18 mouse cellular contexts compared by ENCODE assay signal in the genomic region with DNA sequence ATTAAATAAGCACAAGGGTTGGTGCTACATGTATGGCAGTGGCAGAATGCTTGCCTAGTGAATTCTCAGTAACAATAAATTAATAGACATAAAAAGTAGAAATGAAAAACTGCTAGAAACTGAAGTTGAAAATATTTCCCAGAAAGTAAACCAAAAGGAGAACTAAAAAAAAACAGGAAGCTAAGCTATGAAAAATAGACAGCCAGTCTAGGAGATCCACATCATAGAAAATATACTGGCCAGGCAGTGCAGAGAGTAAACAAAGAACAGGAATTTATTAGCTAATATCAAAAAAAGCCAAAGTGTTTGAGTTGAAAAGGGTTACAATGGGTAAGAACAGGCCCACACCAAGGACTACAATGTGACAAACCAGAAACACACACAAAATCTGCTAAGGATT.
"Had no signal": no experiment of that assay in that cellular context is flagged by ENCODE, and none has a peak within 500 bp of the region (broad histone marks: within the 10 kb centered on the region; RNA-seq: fewer than 3 reads in every experiment).

No protein-coding gene starts in this region.

- H3K9me3 ChIP-seq: liver, embryonic 13.5 days; megakaryocyte, embryonic 14.5 days had no signal

- H3K4me2 ChIP-seq: liver, embryonic 13.5 days; midbrain, embryonic 11.5 days had no signal

- ATAC-seq: intestine, postnatal 0 days had no signal

- H3K9ac ChIP-seq: liver, embryonic 13.5 days had no signal

- H3K4me3 ChIP-seq: layer of hippocampus, adult 2 months; left cerebral cortex, adult 2 months; liver, embryonic 13.5 days; megakaryocyte, embryonic 14.5 days had no signal

- H3K4me1 ChIP-seq: liver, embryonic 13.5 days had no signal

- H3K27me3 ChIP-seq: liver, embryonic 13.5 days; megakaryocyte, embryonic 14.5 days had no signal

- H3K36me3 ChIP-seq: liver, embryonic 13.5 days had no signal

- H3K27ac ChIP-seq: kidney, postnatal 0 days; left cerebral cortex, adult 2 months; liver, embryonic 13.5 days; stomach, postnatal 0 days had no signal

- DNase-seq: kidney, adult 2 months; kidney, postnatal 25 days; layer of hippocampus, postnatal 36 days; liver, embryonic 13.5 days; lung, adult 2 months; lung, postnatal 14 days; lung, postnatal 4 days; right cerebral cortex, postnatal 4 days; thymus, adult 2 months; thymus, postnatal 14 days; thymus, postnatal 4 days had no signal
